Mouse (Mus musculus) limb, embryonic 13.5 days (tissue): Measurements from ENCODE around the gene Sorbs1. TPM values are rescaled to one million over a fixed set of nuclear protein-coding genes. Genes with fewer than 3 reads are reported as not detected.
A peak's percentile ranks its signal among the peaks of the same experiment; 100 is the strongest.

Source experiments
- ATAC-seq: fragments of 200-750 bp; cut with Nextera tagmentation; 2 replicates; pipeline ENCODE4 v1.8.0; 2017; ENCODE audit warnings: low read depth, moderate number of reproducible peaks, moderate TSS enrichment; ENCODE audit not compliant: low FRiP score
- H3K27ac ChIP-seq: fragments of 300-500 bp; sonication (generic); 2 replicates; pipeline ENCODE4 v1.5.1; 2015; ENCODE audit warnings: inconsistent platforms, mild to moderate bottlenecking, moderate library complexity
- H3K27me3 ChIP-seq: fragments of 300-500 bp; sonication (generic); 2 replicates; pipeline ENCODE4 v1.6.1; 2015; ENCODE audit warnings: mild to moderate bottlenecking, inconsistent platforms
- H3K36me3 ChIP-seq: fragments of 300-500 bp; sonication (generic); 2 replicates; pipeline ENCODE4 v1.6.1; 2015; ENCODE audit warnings: inconsistent platforms, mild to moderate bottlenecking, moderate library complexity
- H3K4me1 ChIP-seq: fragments of 300-500 bp; sonication (generic); 2 replicates; pipeline ENCODE4 v1.6.1; 2015; ENCODE audit warnings: inconsistent platforms
- H3K4me2 ChIP-seq: fragments of 300-500 bp; sonication (generic); replicated peaks from 2 replicates; pipeline ENCODE4 v1.6.1; 2015; ENCODE audit warnings: inconsistent platforms, mild to moderate bottlenecking, moderate library complexity
- H3K4me3 ChIP-seq: fragments of 300-500 bp; sonication (generic); 2 replicates; pipeline ENCODE4 v1.5.1; 2015; ENCODE audit warnings: moderate library complexity, mild to moderate bottlenecking, inconsistent platforms
- H3K9ac ChIP-seq: fragments of 300-500 bp; sonication (generic); 2 replicates; pipeline ENCODE4 v1.6.1; 2015; ENCODE audit warnings: mild to moderate bottlenecking, inconsistent platforms
- H3K9me3 ChIP-seq: fragments of 300-500 bp; sonication (generic); 2 replicates; pipeline ENCODE4 v1.6.1; 2016; ENCODE audit warnings: inconsistent platforms
- WGBS: fragments of 180-500 bp; shearing (Covaris S2); methylation state at CpG from one replicate; pipeline ENCODE4 v1.1.7; 2015; 5-methylcytosine and 5-hydroxymethylcytosine counted together
- polyA plus RNA-seq: library from polyadenylated mRNA; unstranded; fragments of >200 nt; fragmentation: Nextera tagmentation; extraction: Ambion mirVana; gene quantifications from 2 replicates; pipeline ENCODE4 v1.2.1, GENCODE M21; 2015

The Sorbs1 gene
- polyA plus RNA-seq, 1 experiment from 2014 or later, result 52.2 TPM

DNA sequence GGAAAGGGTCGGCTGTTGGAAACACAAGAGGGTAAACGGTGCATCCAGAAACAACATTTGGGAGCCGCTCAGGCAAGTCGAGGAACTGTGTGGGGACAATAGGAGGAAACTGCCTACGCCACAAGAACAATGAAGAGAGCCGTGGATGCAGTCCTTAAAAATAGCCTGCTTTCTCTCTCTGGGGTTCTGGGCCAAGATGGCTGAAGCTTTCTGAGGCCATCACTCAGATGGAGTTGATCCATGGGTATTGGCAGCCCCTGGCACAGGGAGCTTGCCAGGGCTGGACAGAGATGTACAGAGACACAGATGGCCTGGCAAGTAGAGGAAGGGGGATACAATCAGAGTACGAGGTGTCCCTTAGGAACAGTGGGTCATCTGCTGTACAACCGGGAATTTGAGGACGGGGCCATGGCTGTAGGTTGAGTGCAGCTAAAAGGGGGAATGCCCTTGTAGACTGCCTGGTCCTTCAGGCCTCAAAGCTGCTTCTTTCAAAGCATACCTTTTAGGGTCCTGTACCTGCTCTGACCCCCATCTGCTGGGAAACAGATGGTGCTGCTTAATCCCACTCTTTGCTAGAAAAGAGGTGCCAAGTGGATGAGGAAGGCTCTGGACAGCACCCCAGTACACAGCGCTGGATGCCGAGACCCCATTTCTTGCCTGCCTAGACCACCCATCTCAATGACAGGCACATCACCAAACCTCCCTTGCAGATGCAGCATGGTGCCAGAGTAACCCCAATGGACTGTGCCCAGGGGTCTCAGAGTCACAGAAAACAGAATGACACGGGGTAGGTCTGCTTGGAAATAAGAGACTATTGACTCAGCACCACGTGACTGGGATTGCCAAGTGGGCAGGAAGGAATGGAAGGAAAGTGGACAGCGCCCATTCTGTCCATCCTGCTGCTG, 117.6 kb downstream of the Sorbs1 start:
- Histone ChIP-seq H3K27me3 (no peaks in the 10 kb centered on the region), H3K9me3 (no peaks in the 10 kb centered on the region), H3K36me3 (no peaks in the 10 kb centered on the region), H3K27ac (peak overlapping the region; percentile 87; the same call in 1 of the 2 replicates), H3K4me1 (peaks cover 24% of the 10 kb centered on the region), H3K9ac (no peak overlapping the region), H3K4me2 (no peak overlapping the region), H3K4me3 (no peak overlapping the region)
- no peak for ATAC-seq
- WGBS, result 81% methylated on average over 14 of the region's 14 CpGs

DNA sequence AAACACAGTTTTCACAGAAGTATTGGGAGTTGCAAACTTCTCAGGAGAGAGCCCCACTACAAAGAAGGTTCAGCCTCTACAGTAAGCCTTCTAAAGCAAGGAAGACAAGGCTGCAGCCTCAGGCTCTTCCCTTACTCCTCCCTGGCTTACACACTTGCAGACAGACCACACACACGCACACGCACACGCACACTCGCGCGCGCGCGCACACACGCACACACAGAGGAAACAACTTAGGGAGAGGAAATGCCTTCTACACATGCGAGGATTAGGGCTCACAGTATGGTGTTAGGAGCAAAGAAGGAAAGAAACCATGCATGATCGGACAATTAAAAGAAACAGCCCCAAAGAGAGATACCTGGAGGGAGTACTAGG, 118.3 kb downstream of the Sorbs1 start:
- no peaks in the 10 kb centered on the region for H3K27me3 ChIP-seq
- 80% methylated on average over 12 of the region's 12 CpGs for WGBS
- H3K36me3 ChIP-seq, result no peaks in the 10 kb centered on the region
- peak; percentile 10; the same call in 1 of the 2 replicates for ATAC-seq
- H3K4me2 ChIP-seq, result no peak overlapping the region
- peak overlapping the region; percentile 87 for H3K27ac ChIP-seq
- no peak overlapping the region for H3K9ac ChIP-seq
- H3K9me3 ChIP-seq, result no peaks in the 10 kb centered on the region
- H3K4me1 ChIP-seq, result peaks cover 21% of the 10 kb centered on the region
- no peak overlapping the region for H3K4me3 ChIP-seq

DNA sequence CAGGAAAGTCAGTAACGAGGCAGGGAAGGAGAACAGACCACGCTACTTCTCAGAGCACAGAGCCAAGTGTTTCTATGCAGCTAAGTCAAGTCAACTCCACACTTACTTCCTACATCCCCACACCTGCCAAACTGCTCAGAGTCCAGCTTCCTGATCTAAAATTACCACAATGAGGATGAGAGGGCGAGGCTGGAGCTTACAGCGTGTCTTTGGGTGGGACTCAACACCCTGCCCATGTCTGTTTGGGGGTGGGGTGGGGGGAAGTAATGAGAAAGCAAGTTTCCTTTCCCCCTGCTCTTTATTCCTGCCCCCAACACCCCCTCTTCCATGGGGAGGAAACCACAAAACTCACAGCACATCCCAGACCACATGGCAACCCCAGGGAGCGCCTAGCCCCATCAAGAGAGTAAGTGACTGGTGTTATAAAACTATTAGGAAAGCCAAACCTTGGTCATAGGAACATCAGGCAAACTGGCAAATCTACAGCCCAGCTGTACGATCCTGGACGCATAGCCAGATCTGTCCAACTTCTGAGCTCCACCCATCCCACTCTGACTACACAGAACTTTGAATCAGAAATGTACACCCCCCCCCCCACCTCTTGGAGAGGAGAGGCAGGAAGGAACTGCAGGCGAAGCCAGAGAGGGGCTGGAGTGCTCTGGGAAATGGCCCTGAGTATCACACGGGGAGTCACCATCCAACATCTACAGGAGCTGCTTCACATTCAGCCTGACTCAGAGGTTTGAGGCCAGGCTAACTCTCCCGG, 118.8 kb downstream of the Sorbs1 start:
- 50% methylated on average over 10 of the region's 10 CpGs for WGBS
- Histone ChIP-seq H3K27me3 (no peaks in the 10 kb centered on the region), H3K4me1 (peaks cover 21% of the 10 kb centered on the region), H3K9me3 (no peaks in the 10 kb centered on the region), H3K27ac (peak overlapping the region; percentile 87), H3K4me3 (no peak overlapping the region), H3K9ac (no peak overlapping the region), H3K4me2 (0 out of 2 replicates have a peak overlapping the region, but pooled peaks have one; percentile 12), H3K36me3 (no peaks in the 10 kb centered on the region)
- ATAC-seq, result peak; percentile 52

DNA sequence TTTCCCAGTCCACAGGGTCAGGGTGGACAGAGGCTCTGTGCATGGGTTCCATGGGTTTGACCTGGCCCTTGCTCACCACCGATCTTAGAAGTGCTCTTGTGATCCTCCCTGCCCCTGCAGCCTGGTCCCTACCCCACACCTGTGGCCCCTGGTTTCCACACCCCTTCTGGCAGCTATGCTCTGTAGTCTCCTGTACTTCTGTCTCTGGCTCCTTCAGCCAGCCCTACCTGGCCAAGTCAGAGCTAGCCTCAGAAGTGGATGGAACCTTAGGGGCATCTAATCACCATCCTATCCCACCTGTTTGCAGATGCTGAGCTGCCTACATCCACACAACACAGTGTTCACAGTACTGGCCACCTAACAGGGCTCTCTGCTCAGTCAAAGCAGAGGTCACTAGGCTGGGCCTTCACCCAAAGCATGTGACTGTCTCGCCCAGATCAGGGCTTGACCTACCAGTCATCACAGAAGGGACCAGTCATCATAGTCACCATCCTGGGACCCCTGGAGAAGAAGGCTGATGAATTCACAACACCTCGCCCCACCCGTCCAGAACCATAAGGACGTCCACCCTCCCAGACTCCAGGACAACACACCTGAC, 120.7 kb downstream of the Sorbs1 start:
- H3K4me3 ChIP-seq, result no peak overlapping the region
- no peak overlapping the region for H3K9ac ChIP-seq

DNA sequence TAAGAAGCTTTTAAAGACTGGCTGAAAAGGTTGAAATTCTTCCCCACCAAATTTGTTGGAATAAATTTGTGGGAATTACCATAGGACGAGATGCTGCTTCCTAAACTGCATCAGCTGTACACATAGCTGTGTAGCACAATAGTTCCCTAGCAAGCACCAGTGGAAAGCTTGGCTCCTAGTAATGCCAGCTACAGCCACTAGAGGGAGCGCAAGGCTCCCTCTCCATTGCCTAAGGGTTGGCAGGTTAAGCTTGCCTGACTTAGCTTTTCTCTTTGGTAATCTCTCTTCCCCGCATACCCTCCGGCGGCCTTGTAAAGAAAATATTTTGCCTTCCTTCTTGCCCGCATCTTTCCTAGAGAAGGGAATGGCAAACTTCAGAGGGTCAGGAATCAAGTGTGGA, 122.1 kb downstream of the Sorbs1 start:
- H3K4me3 ChIP-seq, result no peak overlapping the region
- H3K9ac ChIP-seq, result no peak overlapping the region
- no peaks in the 10 kb centered on the region for H3K27me3 ChIP-seq
- peaks cover 21% of the 10 kb centered on the region for H3K4me1 ChIP-seq
- H3K27ac ChIP-seq, result no peak overlapping the region
- H3K36me3 ChIP-seq, result peaks cover 3% of the 10 kb centered on the region; the same call in 1 of the 2 replicates
- no peak for ATAC-seq
- H3K9me3 ChIP-seq, result no peaks in the 10 kb centered on the region
- H3K4me2 ChIP-seq, result no peak overlapping the region
- WGBS, result 26% methylated on average over 6 of the region's 6 CpGs

More for the DNA sequence above, 120.7 kb downstream of the Sorbs1 start:
- H3K4me2 ChIP-seq, result no peak overlapping the region
- ATAC-seq, result no peak
- no peaks in the 10 kb centered on the region for H3K36me3 ChIP-seq
- H3K27ac ChIP-seq, result no peak overlapping the region
- no peaks in the 10 kb centered on the region for H3K9me3 ChIP-seq
- no peaks in the 10 kb centered on the region for H3K27me3 ChIP-seq
- H3K4me1 ChIP-seq, result peaks cover 21% of the 10 kb centered on the region
- WGBS, result 86% methylated on average over 5 of the region's 5 CpGs

DNA sequence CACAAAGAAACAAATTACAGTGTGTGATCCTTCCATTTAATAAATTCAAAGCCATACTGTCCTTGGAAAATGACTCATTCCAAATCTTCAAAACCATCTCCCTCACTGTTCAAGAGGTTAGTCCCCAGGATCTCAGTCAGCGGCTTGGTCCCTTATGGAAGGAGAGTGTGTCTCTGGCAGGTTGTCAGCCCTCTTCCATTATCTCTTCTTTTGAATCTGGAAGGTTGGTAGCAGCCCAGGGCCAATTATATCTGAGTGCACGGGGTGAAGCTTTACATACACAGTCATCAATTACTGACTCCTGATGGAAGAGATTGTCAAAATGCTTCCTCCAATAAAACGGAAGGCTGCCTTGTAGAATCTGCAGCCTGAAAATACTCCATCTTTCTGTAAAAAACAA, 126.7 kb downstream of the Sorbs1 start:
- no peak for ATAC-seq
- H3K27ac ChIP-seq, result no peak overlapping the region
- H3K27me3 ChIP-seq, result no peaks in the 10 kb centered on the region
- H3K9ac ChIP-seq, result no peak overlapping the region
- WGBS, result 77% methylated on average over 3 of the region's 3 CpGs
- no peak overlapping the region for H3K4me3 ChIP-seq
- no peak overlapping the region for H3K4me2 ChIP-seq
- H3K9me3 ChIP-seq, result no peaks in the 10 kb centered on the region
- no peaks in the 10 kb centered on the region for H3K4me1 ChIP-seq
- peaks cover 8% of the 10 kb centered on the region; the same call in 1 of the 2 replicates for H3K36me3 ChIP-seq

DNA sequence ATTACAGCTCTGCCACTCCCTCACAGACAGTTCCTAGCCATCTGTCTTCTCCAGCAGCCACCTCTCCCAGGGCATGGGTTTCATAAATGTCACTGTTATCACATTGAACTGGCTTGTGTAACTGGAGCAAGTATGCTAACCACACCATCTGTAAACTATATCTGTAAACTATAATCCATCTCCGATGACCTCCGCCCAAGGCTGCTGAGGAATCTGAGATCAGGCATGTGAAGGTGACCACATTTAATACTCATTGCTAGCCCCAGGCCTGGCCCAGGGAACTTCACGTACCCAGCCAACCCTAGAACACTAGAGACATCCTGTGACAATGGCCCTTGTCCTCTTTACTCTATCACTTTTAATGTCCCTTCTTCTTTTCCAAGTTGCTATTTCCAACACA, 128.2 kb downstream of the Sorbs1 start:
- peaks cover 16% of the 10 kb centered on the region for H3K36me3 ChIP-seq
- H3K4me1 ChIP-seq, result peaks cover 5% of the 10 kb centered on the region; the same call in 1 of the 2 replicates
- no peaks in the 10 kb centered on the region for H3K9me3 ChIP-seq
- no peak for ATAC-seq
- no peaks in the 10 kb centered on the region for H3K27me3 ChIP-seq
- no peak overlapping the region for H3K4me2 ChIP-seq
- no peak overlapping the region for H3K27ac ChIP-seq
- 83% methylated on average over 3 of the region's 3 CpGs for WGBS
- H3K4me3 ChIP-seq, result no peak overlapping the region
- no peak overlapping the region for H3K9ac ChIP-seq

DNA sequence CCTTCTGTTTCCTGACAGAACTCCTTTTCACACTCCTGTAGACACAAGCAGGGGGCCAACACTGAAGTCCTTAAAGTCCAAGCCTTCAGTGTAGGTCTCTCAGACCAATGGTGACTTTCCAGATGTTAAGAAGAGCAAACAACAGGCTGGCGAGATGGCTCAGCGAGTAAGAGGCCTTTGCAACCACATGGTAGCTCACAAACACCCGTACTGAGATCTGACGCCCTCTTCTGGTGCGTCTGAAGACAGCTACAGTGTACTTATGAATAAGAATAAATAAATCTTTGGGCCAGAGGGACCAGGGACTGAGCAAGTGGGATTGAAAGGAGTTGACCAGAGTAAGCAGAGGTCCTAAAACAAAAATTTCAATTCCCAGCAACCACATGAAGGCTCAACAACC, 129.6 kb downstream of the Sorbs1 start:
- Histone ChIP-seq H3K4me2 (no peak overlapping the region), H3K27me3 (no peaks in the 10 kb centered on the region), H3K9me3 (no peaks in the 10 kb centered on the region), H3K4me3 (no peak overlapping the region), H3K9ac (no peak overlapping the region), H3K27ac (no peak overlapping the region), H3K36me3 (peaks cover 16% of the 10 kb centered on the region), H3K4me1 (peaks cover 5% of the 10 kb centered on the region; the same call in 1 of the 2 replicates)
- WGBS, result 40% methylated on average over 5 of the region's 5 CpGs
- ATAC-seq, result no peak

DNA sequence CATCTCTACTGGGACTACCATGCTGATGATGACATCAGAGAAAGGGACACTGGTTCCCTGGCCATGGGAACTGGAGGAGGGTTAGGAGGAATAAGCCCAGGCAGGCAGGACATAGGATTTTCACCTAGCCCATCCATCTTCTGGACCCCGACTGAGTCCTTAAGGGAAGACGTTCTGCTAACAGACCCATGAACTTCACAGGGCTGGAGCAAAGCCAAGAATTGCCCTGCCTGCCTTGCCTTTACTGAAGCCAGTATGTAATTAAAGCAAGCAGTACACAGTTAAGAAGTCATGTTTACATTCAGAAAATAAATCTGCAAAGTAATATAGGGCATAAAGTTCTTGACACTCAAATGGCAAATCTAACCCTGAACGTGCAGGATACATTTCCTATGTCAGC, 132.9 kb downstream of the Sorbs1 start:
- Histone ChIP-seq H3K27ac (no peak overlapping the region), H3K4me3 (no peak overlapping the region), H3K4me2 (no peak overlapping the region), H3K9ac (no peak overlapping the region), H3K36me3 (peaks cover 13% of the 10 kb centered on the region), H3K27me3 (no peaks in the 10 kb centered on the region), H3K4me1 (peaks cover 5% of the 10 kb centered on the region; the same call in 1 of the 2 replicates), H3K9me3 (no peaks in the 10 kb centered on the region)
- WGBS, result 41% methylated on average over 3 of the region's 3 CpGs
- no peak for ATAC-seq

DNA sequence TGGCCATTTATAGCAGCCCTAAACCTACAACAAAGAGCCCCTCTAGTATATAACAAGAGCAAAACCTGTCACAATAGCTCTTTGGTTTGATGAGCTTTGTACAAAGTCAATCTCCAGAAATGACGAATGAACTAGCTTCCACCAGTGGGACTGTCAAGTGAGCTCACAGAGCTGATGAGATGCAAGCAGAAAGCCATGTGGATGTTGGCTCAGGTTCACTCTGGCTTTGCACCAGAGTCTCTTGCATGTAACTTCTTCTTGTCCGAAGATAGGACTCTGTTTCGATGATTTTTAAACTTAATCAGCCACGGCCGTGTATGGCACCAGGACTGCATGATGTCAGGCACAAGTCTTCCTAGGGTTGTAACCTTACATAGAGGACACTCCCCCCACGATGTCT, 133.6 kb downstream of the Sorbs1 start:
- Histone ChIP-seq H3K36me3 (peaks cover 13% of the 10 kb centered on the region), H3K4me3 (no peak overlapping the region), H3K9ac (no peak overlapping the region), H3K27me3 (no peaks in the 10 kb centered on the region), H3K4me2 (no peak overlapping the region), H3K9me3 (no peaks in the 10 kb centered on the region), H3K4me1 (peaks cover 9% of the 10 kb centered on the region; the same call in 1 of the 2 replicates), H3K27ac (no peak overlapping the region)
- 83% methylated on average over 6 of the region's 6 CpGs for WGBS
- ATAC-seq, result no peak

DNA sequence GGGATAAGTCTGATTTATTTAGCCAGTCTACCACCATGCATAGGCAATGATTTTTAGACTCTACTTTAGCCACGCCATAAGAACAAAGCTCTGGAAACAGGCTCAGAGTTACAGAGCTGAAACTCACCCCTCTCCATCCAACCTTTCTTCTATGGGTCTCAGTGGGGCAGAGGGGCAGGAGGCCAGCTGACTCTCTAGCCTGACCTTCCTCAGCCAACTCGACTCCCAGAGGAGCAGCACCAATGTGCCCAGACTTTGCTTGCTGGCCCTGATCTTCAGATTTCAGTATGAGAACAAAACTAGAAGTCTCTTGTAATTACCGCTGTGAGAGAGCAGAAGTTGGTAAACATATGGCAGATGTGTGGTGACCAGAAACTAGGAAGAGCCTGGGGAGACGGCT, 134.5 kb downstream of the Sorbs1 start:
- no peak overlapping the region for H3K4me3 ChIP-seq
- H3K36me3 ChIP-seq, result peaks cover 13% of the 10 kb centered on the region
- no peak for ATAC-seq
- H3K9me3 ChIP-seq, result no peaks in the 10 kb centered on the region
- H3K27me3 ChIP-seq, result no peaks in the 10 kb centered on the region
- H3K27ac ChIP-seq, result no peak overlapping the region
- peaks cover 11% of the 10 kb centered on the region; the same call in 1 of the 2 replicates for H3K4me1 ChIP-seq
- no peak overlapping the region for H3K9ac ChIP-seq
- 77% methylated on average over 4 of the region's 4 CpGs for WGBS
- H3K4me2 ChIP-seq, result no peak overlapping the region

DNA sequence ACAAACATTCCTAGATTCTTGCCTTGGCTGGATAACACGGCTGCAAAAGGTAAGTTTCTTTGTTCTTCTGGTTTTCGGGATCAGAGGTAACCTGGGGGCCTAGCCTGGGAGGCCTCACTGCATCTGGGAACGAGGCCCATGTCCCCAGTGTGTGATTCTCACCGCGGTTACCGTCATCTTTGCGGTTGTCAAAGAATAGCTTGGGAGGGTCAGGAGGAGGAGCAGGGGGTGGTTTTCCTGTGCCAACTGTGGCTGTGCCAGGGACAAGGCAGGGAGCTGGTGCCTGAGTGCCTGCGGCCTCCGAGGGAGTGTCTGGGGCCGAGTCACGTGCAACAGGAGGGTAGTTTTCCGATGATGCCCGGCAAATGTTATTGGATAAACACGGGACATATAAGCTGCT, 135.9 kb downstream of the Sorbs1 start:
- no peak overlapping the region for H3K4me2 ChIP-seq
- no peaks in the 10 kb centered on the region for H3K27me3 ChIP-seq
- 85% methylated on average over 14 of the region's 14 CpGs for WGBS
- peaks cover 11% of the 10 kb centered on the region; the same call in 1 of the 2 replicates for H3K4me1 ChIP-seq
- H3K36me3 ChIP-seq, result peaks cover 20% of the 10 kb centered on the region
- no peak overlapping the region for H3K27ac ChIP-seq
- H3K9ac ChIP-seq, result no peak overlapping the region
- no peak for ATAC-seq
- no peaks in the 10 kb centered on the region for H3K9me3 ChIP-seq
- no peak overlapping the region for H3K4me3 ChIP-seq
